Mouse (Mus musculus): ENCODE measurements around the gene Srp68.

Gene Srp68

DNA sequence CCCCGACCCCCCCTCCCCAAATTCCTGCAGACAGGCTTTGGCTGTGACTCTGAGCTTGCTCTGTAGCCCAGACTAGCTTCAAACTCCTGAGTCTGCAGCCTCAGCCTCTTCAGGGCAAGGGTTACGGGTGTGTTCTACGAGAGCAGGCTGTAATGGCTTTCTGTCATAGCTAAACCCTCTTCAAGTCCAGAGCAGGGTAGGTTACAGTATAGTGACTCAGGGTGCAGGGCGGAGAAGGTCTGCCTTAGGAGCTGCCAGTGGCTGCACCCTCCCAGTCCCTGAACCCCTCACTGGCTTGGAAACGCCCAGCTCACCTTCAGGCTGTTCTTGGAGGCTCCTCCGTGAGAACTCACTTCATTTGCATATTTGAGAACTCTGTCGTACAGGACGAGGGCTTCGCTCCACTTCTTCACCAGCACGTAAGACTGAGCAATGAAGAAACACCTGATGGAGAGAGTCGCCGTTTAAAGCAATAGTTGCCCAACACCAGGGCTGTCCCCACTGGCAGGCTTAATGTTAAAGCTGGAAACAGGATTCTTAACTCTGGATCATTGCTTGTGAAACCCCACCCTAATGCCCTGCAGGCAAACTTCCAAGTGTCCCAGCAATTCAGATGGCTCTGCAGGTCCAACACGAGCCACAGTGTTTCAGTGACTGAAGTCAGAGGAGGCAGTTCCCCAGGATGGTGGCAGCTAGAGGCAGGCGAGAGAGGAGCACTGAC, 26.4 kb downstream of the Srp68 start:
- DNase-seq (ENCODE audit: low read depth, low spot score), result no peak

- DNase-seq (ENCODE audit: low read depth, low spot score), result no peak
Observed at GRCm38 (mm10) chr11:116245616-116246015, 28.4 kb downstream of the Srp68 start.

GRCm38 (mm10) chr11:116244580-116244979, 29.4 kb downstream of the Srp68 start:
- no peak for DNase-seq (ENCODE audit: low read depth, low spot score)

GRCm38 (mm10) chr11:116241744-116242235, 32.2 kb downstream of the Srp68 start:
- DNase-seq (ENCODE audit: low read depth, low spot score), result no peak

DNA sequence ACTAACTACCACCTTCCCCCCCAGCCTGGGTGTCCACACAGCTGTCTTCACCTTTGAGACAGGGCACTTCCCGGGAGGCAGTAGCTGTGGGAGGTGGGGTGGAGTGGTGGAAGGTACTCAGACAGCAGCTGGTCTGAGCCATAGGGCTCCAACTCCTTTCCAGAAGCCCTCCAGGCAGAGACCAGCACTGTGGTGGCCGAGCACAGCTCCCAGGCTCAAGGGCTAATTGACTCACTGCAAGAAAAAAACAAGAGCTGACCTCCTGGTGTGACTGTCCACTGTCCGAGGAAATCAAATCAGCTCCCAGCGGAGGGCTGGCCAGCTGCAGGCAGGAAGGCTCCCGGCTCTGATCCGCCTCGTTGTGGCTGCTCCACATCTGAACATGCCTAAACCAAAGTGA, 34.2 kb downstream of the Srp68 start:
- no peak for DNase-seq (ENCODE audit: low read depth, low spot score)

- DNase-seq (ENCODE audit: low read depth, low spot score), result no peak
Observed at GRCm38 (mm10) chr11:116237742-116238395, 36.1 kb downstream of the Srp68 start, which contains the start of gene Evpl. Gene Evpl, minus strand, starts transcription at chr11:116238077.

- no peak for DNase-seq (ENCODE audit: low read depth, low spot score)
Observed at GRCm38 (mm10) chr11:116234901-116235300, 39.1 kb downstream of the Srp68 start.

DNA sequence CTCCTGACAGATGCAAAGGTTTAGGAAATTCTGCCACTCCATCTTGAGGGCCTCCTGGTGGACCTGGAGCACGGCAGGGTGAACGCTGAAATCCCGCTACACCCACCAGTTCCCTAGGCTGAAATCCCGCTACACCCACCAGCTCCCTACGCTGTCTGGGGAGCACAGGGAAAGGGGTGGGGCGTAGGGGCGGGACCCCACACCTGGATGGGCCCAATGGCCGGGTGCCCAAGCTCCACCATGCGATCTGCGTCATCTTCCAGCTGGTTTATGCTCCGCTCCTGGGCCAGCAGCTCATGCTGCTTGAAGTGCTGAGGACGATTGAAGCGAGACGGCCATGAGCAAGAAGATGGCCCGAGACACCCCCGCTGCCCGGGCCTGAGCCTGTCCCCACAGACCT, 41.6 kb downstream of the Srp68 start:
- DNase-seq (ENCODE audit: low read depth, low spot score), result no peak

DNA sequence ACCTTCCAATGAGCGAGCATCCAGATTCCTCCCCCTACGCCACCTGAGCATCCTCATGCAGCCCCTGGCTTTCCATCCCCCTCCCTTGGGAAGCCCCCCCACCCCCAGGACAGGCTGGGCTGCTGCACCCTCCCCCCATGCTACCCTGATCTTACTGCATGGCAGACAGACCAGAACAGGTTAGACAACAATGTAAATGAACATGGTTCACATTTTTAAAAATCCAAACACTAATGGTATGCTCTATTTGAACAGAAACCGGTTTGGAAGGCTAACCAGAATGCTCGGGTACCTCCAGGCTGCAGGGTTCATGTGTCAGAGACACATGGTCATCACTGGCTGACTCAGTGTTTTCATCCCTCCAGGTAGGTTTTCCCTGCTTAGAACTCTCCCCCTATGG, 45.3 kb downstream of the Srp68 start:
- DNase-seq (ENCODE audit: low read depth, low spot score), result no peak

DNA sequence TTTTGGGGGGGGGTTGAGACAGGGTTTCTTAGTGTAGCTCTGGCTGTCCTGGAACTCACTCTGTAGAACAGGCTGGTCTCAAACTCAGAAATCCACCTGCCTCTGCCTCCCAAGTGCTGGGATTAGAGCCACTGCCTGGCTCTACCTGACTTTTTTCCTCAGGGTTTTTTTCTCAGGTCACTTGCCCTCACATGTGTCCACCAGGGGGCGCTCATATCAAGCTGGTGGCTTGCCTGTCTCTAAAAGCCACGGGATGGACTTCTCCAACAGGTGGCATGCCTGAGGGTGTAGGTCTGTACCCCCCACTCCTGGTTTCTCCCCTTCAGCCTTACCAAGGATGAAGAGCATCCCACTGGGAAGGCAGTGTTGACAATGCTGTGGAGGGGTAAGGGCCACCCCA, 47.6 kb downstream of the Srp68 start:
- DNase-seq (ENCODE audit: low read depth, low spot score), result peak; percentile 67

GRCm38 (mm10) chr11:116222740-116223059, 51.3 kb downstream of the Srp68 start:
- DNase-seq (ENCODE audit: low read depth, low spot score), result no peak

DNA sequence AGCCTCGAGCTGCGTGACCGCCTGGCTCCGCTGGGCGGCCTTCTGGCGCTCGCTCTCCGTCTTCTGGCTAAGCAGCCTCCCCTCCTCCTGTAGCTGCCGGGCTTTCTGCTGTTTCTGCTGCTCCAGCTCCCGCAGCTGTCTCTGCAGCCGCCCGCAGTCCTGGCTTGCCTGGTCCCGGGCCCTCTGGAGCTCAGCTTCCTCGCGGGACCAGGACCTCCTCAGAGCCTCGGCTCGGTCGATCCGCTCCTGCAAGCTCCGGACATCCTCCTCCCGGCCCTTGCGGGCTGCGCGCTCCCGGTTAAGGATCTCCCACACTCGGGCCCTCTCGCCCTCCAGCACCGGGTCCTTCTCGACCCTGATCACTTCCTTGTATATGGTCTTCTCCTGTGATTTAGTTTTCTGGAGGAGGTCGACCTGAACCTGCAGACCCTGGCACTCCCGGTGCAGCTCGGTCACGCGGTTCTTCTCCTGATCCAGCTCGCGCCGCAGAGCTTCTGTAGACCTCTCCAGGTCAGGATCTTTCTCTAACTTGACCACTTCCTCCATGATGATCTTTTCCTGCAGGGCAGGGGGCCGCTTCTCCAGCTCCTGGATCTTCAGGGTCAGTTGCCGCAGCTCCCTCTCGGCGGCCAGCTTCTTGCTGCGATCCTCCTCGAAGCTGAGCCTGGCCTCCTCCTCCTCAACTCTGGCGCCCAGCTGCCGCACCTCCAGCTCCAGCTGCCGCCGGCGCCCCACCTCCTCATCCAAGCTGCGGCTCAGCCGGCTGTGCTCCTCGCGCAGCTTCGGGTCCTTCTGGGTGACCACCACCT, 51.9 kb downstream of the Srp68 start:
- DNase-seq (ENCODE audit: low read depth, low spot score), result no peak

DNA sequence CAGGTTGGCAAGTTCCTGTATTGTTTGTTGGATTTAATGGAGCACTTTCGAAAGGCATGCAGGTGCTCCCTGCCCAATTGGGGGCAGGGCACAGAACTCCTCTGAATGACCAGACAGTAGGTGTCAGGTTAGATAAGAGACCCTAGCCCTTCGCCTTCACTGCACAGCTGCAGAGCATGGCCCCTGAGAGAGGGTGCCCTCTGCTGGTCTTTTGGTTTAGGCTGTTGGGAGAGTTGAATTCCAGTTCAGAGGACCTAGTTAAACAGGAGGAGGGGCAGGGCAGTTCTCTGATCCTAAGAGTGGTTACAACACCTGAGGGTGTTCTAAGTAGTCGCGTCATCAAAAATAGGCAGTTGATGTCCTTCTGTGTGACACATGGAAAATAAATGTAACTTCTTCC, 54.1 kb downstream of the Srp68 start:
- DNase-seq (ENCODE audit: low read depth, low spot score), result no peak

- no peak for DNase-seq (ENCODE audit: low read depth, low spot score)
Observed at GRCm38 (mm10) chr11:116218737-116219400, 55.1 kb downstream of the Srp68 start.

GRCm38 (mm10) chr11:116218263-116218662, 55.8 kb downstream of the Srp68 start:
- no peak for DNase-seq (ENCODE audit: low read depth, low spot score)

GRCm38 (mm10) chr11:116216549-116216948, 57.5 kb downstream of the Srp68 start:
- no peak for DNase-seq (ENCODE audit: low read depth, low spot score)

GRCm38 (mm10) chr11:116215991-116216390, 58.0 kb downstream of the Srp68 start:
- no peak for DNase-seq (ENCODE audit: low read depth, low spot score)

DNA sequence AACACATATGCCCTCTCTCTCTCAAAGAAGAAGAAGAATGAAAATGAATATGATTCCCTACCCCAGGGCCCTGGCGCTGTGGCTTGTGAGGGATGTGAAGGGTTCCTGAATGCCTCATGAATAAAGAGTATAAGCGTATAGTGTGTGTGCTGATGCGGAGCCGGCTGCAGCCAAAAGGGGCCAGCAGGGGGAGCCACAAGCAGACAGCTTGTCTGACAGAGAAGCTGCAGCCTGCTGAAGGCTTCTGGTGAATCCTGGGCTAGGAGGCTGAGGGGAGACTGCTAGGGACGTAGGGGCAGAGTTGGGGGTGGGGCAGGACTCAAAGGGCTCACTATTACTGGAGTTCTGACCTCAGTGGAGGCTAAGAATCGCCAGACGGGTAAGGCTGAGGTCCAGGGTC, 58.8 kb downstream of the Srp68 start:
- DNase-seq (ENCODE audit: low read depth, low spot score), result no peak

- DNase-seq (ENCODE audit: low read depth, low spot score), result no peak
Observed at GRCm38 (mm10) chr11:116213877-116214510, 60.0 kb downstream of the Srp68 start.

DNA sequence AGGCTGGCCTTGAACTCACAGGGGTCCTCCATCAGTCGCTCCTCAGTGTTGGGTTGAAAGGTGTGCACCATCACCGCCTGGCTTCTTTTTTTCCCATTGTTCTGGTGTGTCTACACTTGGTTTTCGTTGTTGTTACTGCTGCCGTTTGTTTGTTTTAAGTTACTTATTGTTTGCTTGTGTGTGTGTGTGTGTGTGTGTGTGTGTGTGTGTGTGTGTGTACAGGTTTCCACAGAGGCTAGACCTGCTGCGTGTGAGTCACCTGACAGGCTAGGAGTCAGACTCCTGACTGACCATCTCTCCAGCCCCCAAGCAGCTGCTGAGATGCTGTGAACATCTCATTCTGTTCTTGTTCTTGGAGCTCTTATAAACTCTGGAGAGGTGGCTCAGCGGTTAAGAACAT, 61.2 kb downstream of the Srp68 start:
- no peak for DNase-seq (ENCODE audit: low read depth, low spot score)

- no peak for DNase-seq (ENCODE audit: low read depth, low spot score)
Observed at GRCm38 (mm10) chr11:116210696-116211095, 63.3 kb downstream of the Srp68 start.
